In the genomic region with DNA sequence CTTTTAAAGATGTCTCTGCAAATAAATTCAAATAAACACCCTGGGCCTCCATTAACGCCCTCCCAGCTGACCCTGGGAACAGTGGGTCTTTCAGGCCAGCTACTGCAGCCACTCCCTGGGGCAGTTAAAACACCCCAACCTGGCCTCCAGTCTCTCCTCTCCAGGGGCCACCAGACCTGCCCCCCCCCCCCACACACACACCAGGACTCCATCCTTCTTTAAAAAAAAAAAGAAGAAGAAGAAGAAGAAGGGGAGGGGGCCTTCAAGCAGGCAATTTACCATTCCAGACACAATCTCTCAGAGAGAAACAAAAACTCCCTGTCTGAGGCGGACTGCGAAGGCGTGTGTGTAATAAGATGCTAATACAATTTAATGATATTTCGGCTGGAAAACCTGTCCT, we compare ENCODE assay signal across 19 mouse cellular contexts. TPM values are rescaled to one million over a fixed set of nuclear protein-coding genes. Genes with fewer than 3 reads are reported as not detected.
DNase-seq lines count a peak whose midpoint lies in the region; ATAC-seq lines count a peak whose summit lies in the region.
"Had no signal": no experiment of that assay in that cellular context is flagged by ENCODE, and none has a peak within 500 bp of the region (broad histone marks: within the 10 kb centered on the region; RNA-seq: fewer than 3 reads in every experiment).

No protein-coding gene starts in this region.

- WGBS in forebrain, embryonic 10.5 days = 74% methylated on average over 5 of the region's 5 CpGs
- 40% methylated on average over 5 of the region's 5 CpGs for WGBS in forebrain, embryonic 15.5 days
- WGBS in neural tube, embryonic 11.5 days = 45% methylated on average over 5 of the region's 5 CpGs
- 39% methylated on average over 5 of the region's 5 CpGs for WGBS in neural tube, embryonic 15.5 days
- WGBS in limb, embryonic 13.5 days = 31% methylated on average over 5 of the region's 5 CpGs

- no peak overlapping the region for H3K4me3 ChIP-seq in forebrain, embryonic 10.5 days
- H3K4me3 ChIP-seq in forebrain, embryonic 15.5 days = no peak overlapping the region
- H3K4me3 ChIP-seq in neural tube, embryonic 11.5 days (ENCODE audit: low read depth, low read length) = no peak overlapping the region
- H3K4me3 ChIP-seq in neural tube, embryonic 15.5 days (replicated peaks) = no peak overlapping the region
- no peak overlapping the region for H3K4me3 ChIP-seq in limb, embryonic 13.5 days
- H3K4me3 ChIP-seq: forebrain, embryonic 13.5 days; gastrocnemius, adult 2 months; hindbrain, embryonic 12.5 days had no signal

- no peaks in the 10 kb centered on the region for H3K36me3 ChIP-seq in forebrain, embryonic 10.5 days (replicated peaks)
- no peaks in the 10 kb centered on the region for H3K36me3 ChIP-seq in forebrain, embryonic 15.5 days
- no peaks in the 10 kb centered on the region for H3K36me3 ChIP-seq in neural tube, embryonic 11.5 days (ENCODE audit: control insufficient read depth, insufficient read depth, low read length)
- no peaks in the 10 kb centered on the region for H3K36me3 ChIP-seq in neural tube, embryonic 15.5 days
- peaks cover 7% of the 10 kb centered on the region for H3K36me3 ChIP-seq in limb, embryonic 13.5 days
- H3K36me3 ChIP-seq: hindbrain, embryonic 12.5 days had no signal

- H3K9ac ChIP-seq in forebrain, embryonic 15.5 days (replicated peaks) = no peak overlapping the region
- no peak overlapping the region for H3K9ac ChIP-seq in neural tube, embryonic 11.5 days (ENCODE audit: low read length)
- H3K9ac ChIP-seq in neural tube, embryonic 15.5 days (replicated peaks) = no peak overlapping the region
- no peak overlapping the region for H3K9ac ChIP-seq in limb, embryonic 13.5 days
- H3K9ac ChIP-seq: forebrain, embryonic 13.5 days; hindbrain, embryonic 12.5 days had no signal

- H3K9me3 ChIP-seq in forebrain, embryonic 10.5 days = no peaks in the 10 kb centered on the region
- H3K9me3 ChIP-seq in forebrain, embryonic 15.5 days = no peaks in the 10 kb centered on the region
- no peaks in the 10 kb centered on the region for H3K9me3 ChIP-seq in neural tube, embryonic 11.5 days (ENCODE audit: control insufficient read depth, low read length)
- no peaks in the 10 kb centered on the region for H3K9me3 ChIP-seq in neural tube, embryonic 15.5 days (replicated peaks)
- H3K9me3 ChIP-seq in limb, embryonic 13.5 days = no peaks in the 10 kb centered on the region
- H3K9me3 ChIP-seq: forebrain, embryonic 13.5 days; hindbrain, embryonic 12.5 days had no signal

- peaks cover 46% of the 10 kb centered on the region for H3K4me1 ChIP-seq in forebrain, embryonic 10.5 days
- H3K4me1 ChIP-seq in forebrain, embryonic 15.5 days = peaks cover 27% of the 10 kb centered on the region
- peaks cover 13% of the 10 kb centered on the region for H3K4me1 ChIP-seq in neural tube, embryonic 11.5 days (ENCODE audit: control insufficient read depth, insufficient read depth, low read length)
- H3K4me1 ChIP-seq in neural tube, embryonic 15.5 days = peaks cover 35% of the 10 kb centered on the region
- H3K4me1 ChIP-seq in limb, embryonic 13.5 days = peaks cover 44% of the 10 kb centered on the region

- peaks cover 30% of the 10 kb centered on the region for H3K27me3 ChIP-seq in forebrain, embryonic 10.5 days (ENCODE audit: poor library complexity, severe bottlenecking)
- H3K27me3 ChIP-seq in forebrain, embryonic 15.5 days = no peaks in the 10 kb centered on the region
- peaks cover 9% of the 10 kb centered on the region for H3K27me3 ChIP-seq in neural tube, embryonic 11.5 days (ENCODE audit: control insufficient read depth, insufficient read depth, low read length)
- H3K27me3 ChIP-seq in neural tube, embryonic 15.5 days (replicated peaks) = peaks cover 3% of the 10 kb centered on the region; the same call in 1 of the 2 replicates
- no peaks in the 10 kb centered on the region for H3K27me3 ChIP-seq in limb, embryonic 13.5 days
- H3K27me3 ChIP-seq: forebrain, embryonic 13.5 days; Patski had no signal

- DNase-seq in forebrain, embryonic 10.5 days (ENCODE audit: extremely low spot score, low spot score) = no peak
- DNase-seq in neural tube, embryonic 11.5 days (ENCODE audit: low spot score) = no peak
- no peak for DNase-seq in gastrocnemius, postnatal 25 days
- DNase-seq in kidney, adult 11 months = no peak
- DNase-seq: B cell, adult 2 months; cerebellum, adult 11-12 months; cerebellum, adult 9-10 months; cerebellum, postnatal 25 days; gastrocnemius, adult 2 months; gastrocnemius, postnatal 36 days had no signal

- peak overlapping the region; percentile 40; the same call in 1 of the 2 replicates for H3K27ac ChIP-seq in forebrain, embryonic 10.5 days
- no peak overlapping the region for H3K27ac ChIP-seq in forebrain, embryonic 15.5 days (replicated peaks)
- H3K27ac ChIP-seq in neural tube, embryonic 11.5 days (ENCODE audit: low read depth, low read length) = 0 out of 2 replicates have a peak overlapping the region, but pooled peaks have one; percentile 4
- H3K27ac ChIP-seq in neural tube, embryonic 15.5 days (replicated peaks) = no peak overlapping the region
- H3K27ac ChIP-seq in limb, embryonic 13.5 days = peak overlapping the region; percentile 29
- H3K27ac ChIP-seq: forebrain, embryonic 13.5 days; hindbrain, embryonic 12.5 days had no signal

- no peak overlapping the region for H3K4me2 ChIP-seq in forebrain, embryonic 15.5 days (replicated peaks)
- no peak overlapping the region for H3K4me2 ChIP-seq in neural tube, embryonic 11.5 days (ENCODE audit: low read depth)
- no peak overlapping the region for H3K4me2 ChIP-seq in neural tube, embryonic 15.5 days
- H3K4me2 ChIP-seq in limb, embryonic 13.5 days (replicated peaks) = 0 out of 2 replicates have a peak overlapping the region, but pooled peaks have one; percentile 5
- H3K4me2 ChIP-seq: forebrain, embryonic 13.5 days; hindbrain, embryonic 12.5 days had no signal

- ATAC-seq in forebrain, embryonic 15.5 days (replicated peaks) = no peak
- ATAC-seq in neural tube, embryonic 11.5 days (ENCODE audit: insufficient read depth, low FRiP score, low TSS enrichment) = no peak
- ATAC-seq in neural tube, embryonic 15.5 days (ENCODE audit: low FRiP score) = no peak
- ATAC-seq in limb, embryonic 13.5 days (ENCODE audit: low FRiP score, low read depth) = no peak
- ATAC-seq: activated CD4-positive, CD25-positive, alpha-beta regulatory T cell, adult 4 months; CD4-positive, CD25-positive, alpha-beta regulatory T cell, adult 4 months; forebrain, embryonic 13.5 days; hindbrain, embryonic 16.5 days; Patski had no signal

RNA-seq across cellular contexts. Expression of a gene that starts 4.9 kb away (rescaled TPM):
- polyA plus RNA-seq in forebrain, embryonic 10.5 days (2016; fragmentation: Nextera tagmentation; extraction: Ambion mirVana) = 0.57 and 0.64 TPM in 2 replicates
- 0.45 and 0.47 TPM in 2 replicates for polyA plus RNA-seq in forebrain, embryonic 15.5 days (2015; fragmentation: Nextera tagmentation; extraction: Ambion mirVana)
- 0.07 and 0.16 TPM in 2 replicates for polyA plus RNA-seq in neural tube, embryonic 11.5 days (2014; fragmentation: Nextera tagmentation; extraction: Ambion mirVana)
- 0.69 and 1.6 TPM in 2 replicates for polyA plus RNA-seq in neural tube, embryonic 15.5 days (2015; fragmentation: Nextera tagmentation; extraction: Ambion mirVana)
- 1.7 and 2.2 TPM in 2 replicates for polyA plus RNA-seq in limb, embryonic 13.5 days (2015; fragmentation: Nextera tagmentation; extraction: Ambion mirVana)
- total RNA-seq in gastrocnemius, postnatal 25 days (2021) = 1 to 10 TPM; 2.3 to 3.5 TPM

Comparison
In these comparisons a context has a peak if more than half of its experiments do, and no peak if none do; other contexts are left out.
1. H3K27ac ChIP-seq: peak in forebrain, embryonic 10.5 days (single experiment), neural tube, embryonic 11.5 days (single experiment) and limb, embryonic 13.5 days (single experiment); none in forebrain, embryonic 15.5 days (single experiment) and neural tube, embryonic 15.5 days (single experiment).